Mouse (Mus musculus): ENCODE measurements around the gene Satb1.
A peak's percentile ranks its signal among the peaks of the same experiment; 100 is the strongest.

Satb1 gene

DNA sequence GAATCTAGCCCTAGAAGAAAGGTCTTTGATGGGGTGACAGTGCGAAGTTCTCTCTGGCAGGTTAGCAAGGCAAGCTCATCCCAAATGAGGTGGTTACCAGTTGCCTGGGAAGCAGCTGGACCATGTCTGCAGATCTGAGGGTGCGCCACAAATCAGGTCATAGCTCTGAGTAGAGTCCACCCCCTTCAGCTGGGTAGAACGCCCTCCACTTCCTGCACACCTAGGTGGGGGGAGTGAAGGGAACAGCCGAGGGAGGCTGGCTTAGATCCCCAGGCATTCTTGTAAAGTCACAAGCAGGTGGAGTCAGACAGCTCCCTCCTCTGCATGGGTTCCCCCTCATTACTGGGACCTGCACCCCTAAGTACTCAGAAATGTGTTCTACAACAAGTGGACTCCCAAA lies 6.6 kb downstream of the Satb1 start:
- DNase-seq (ENCODE audit: low spot score in 2 of 2), result no peak

DNA sequence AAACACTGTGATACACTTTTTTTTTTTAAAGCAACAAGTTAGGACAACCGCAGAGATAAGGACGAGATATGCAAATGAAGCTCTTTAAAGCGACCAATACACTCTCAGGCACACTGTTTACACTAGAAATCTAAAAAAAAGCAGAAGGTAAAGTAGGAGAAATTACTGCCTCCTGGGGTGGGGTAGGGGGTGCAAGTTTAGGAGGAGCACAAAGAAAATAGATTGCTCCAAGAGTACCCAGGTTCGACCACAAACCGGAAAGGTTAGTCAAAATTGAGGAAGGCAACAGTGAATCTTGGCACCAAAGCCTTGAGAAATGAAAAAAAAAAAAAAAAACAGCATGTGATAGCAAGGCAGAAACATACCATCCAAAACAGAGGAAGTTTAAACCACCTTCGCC lies 18.8 kb downstream of the Satb1 start:
- DNase-seq (ENCODE audit: low spot score in 2 of 2), result no peak

DNA sequence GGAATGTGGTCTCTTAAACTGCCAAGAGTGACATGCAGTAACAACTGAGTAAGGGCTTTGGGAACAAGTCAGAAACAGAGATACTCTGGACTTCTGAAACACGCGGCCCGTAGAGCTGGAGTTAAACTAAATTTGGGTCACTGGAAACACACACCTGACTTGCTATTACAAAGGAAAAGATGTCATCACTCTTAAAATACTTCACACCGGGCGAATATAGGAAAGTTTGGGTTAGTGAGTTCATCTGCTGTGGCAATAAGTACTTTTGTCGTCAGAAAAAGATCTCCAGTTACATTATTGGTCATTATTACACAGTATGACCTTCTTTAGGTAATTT lies 19.3 kb downstream of the Satb1 start:
- DNase-seq (ENCODE audit: low spot score in 2 of 2), result no peak

GRCm38 (mm10) chr17:51812942-51813783 lies 19.9 kb downstream of the Satb1 start:
- DNase-seq (ENCODE audit: low spot score in 2 of 2), result peak in 1 of 2 experiments; percentile 33

DNA sequence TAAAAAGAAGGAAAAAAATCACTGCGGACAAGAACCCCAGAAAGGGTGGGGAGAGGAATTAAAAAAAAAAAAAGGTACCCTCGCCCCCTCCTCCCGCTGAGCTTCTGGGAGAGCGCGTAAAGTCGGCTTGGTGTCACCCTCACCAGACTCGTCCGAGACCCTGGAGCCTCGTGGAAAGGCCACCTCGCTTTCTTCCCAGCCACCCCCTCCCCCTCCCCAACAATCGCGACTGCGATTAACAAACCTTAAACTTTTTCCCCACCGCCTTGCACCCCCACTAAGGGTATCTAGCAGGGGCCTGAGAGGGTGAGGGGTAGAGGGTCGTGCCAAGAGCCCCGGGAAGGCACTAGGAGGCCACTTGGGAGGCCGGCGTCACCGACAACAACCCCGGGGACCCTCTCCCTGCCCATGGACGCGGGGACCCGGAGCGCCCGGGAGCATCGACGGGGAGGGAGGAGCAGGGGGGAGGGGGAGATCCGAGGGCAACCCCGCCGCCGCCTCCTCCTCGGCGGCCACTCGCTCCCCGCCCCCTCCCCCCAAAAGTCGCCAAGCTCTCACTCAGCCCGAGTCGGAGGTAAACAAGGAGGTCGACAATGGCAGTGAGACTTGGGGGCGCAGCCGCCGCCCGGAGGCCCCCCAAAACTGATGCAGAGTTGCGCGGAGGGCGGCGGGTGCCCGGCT lies 20.7 kb downstream of the Satb1 start:
- DNase-seq (ENCODE audit: low spot score in 2 of 2), result no peak

DNA sequence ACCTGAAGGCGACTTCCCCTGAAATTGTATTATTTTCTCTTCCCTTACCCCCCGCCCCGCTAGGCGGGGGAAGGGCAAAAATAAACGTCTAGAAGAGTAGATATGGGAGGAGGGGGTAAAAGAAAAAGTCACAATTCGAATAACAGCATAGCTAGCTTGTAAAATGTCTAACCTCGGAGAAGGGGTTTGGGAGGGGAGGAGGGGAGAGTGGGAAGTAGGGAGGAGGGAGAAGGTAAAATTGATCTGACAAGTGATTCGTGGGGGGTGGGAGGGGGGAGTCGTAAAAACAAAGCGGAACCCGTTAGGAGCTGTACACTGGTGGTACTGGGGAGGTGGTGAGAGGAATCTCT lies 21.2 kb downstream of the Satb1 start:
- no peak for DNase-seq (ENCODE audit: low spot score in 2 of 2)

- no peak for DNase-seq (ENCODE audit: low spot score in 2 of 2)
Observed at GRCm38 (mm10) chr17:51811086-51811868, 21.8 kb downstream of the Satb1 start.

- DNase-seq (ENCODE audit: low spot score in 2 of 2), result no peak
Observed at GRCm38 (mm10) chr17:51807429-51807828, 25.7 kb downstream of the Satb1 start.

DNA sequence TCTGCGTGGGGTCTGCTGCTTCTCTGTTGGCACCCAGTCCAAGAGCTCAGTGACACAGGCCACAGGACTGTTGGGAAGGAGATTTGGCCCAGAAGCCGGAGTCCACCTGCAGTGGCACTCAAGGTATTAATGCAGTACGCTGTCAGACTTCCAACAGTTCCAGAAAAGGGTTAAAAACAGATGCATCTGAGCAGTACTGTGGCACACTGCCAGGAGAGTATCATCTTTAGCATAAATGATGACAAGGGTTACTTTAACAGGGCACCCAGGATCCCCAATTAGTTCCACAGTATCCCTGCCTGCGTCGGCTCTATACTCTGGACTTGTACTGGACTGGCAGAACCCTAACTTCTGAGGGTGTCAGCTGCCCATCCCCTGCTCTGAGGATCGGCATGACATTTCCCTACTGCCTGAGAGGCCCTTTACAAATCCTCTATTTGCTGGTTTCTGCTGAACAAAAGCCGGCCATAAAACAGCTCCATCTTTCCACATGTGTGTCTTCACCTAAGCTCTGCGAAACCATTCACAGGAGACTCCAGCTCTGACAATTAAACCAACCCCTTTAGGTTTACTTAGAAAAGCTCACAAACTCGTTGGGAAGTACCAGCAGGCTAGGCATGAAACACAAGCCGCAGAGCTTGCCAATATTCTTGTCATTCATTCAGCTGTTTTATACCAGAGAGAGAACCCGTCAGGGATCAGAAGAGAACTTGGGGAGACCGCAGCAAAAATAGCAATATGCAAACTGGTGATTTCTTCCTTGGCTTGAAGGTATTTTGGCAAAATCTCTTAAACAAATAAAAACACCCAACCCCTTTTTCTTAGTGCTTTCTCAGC lies 26.7 kb downstream of the Satb1 start:
- peak; percentile 35 to 44 for DNase-seq (ENCODE audit: low spot score in 2 of 2)

DNA sequence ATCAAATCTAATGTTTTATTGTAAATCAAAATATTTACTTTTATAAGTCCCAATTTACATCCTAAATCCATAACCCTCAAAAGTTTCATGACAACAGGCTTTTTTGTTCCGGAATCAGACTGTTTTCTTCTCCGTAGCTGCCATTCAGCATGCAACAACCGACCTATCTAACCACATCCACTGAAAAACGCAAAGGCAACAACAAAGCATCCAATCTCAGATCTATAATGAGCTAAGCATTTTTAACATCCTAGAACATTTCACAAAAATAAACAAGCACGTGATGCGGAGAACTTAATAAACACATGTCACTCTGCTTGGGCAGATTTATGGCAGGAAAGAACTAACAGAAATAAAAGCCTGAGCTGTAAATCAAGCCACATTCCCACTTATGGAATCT lies 32.9 kb downstream of the Satb1 start:
- no peak for DNase-seq (ENCODE audit: low spot score in 2 of 2)

DNA sequence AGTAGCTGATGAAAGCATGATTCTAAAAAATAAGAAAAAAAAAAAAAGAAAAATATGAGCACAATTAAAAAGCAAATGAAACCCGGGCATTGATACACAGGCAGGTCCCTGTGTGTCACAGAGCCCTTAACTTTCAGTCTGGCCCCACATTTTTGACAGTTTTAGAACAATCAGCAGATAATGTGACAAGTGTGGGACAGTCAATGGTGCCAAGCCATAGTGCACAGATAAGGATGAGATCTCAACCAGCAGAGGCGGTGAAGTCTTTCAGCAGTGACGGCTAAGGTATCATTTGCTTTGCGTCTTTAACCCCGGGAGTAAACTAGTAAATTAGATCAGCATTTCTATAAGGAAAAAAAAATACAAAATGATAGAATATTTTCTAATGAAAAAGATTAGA lies 36.6 kb downstream of the Satb1 start:
- DNase-seq (ENCODE audit: low spot score in 2 of 2), result no peak

- no peak for DNase-seq (ENCODE audit: low spot score in 2 of 2)
Observed at GRCm38 (mm10) chr17:51791226-51791625, 41.9 kb downstream of the Satb1 start.

DNA sequence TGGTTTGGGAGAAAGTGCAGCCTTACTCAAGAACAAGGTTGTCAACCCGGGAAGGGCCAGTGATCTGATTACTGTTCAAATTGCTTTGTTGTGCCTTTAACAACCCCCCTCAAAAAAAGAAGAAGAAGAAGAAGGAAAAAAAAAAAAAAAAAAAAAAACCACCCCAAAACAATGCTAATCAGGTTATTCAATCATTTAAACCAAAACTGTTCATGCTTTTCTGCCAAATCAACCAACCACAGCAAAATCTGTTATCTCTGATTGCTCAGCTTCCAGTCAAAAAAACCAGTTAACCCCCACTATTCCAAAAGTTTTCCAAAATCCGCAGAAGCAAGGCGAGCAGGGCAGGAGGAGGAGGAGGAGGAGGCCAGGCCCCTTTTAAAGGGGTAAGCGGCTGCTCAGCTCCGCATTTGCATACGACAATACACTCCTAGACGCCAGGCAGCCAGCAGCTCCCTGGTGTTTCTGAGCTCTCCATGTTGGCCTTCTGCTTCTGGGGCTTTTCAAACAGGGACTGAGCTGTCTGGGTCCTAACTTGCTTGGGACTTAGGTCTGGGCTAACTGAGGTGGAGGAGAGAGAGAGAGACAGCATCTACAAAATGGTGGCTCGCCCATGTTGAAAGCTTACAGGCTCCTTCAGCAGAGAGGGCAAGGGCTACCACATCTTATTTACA lies 42.6 kb downstream of the Satb1 start:
- DNase-seq (ENCODE audit: low spot score in 2 of 2), result no peak

GRCm38 (mm10) chr17:51789777-51790176 lies 43.3 kb downstream of the Satb1 start:
- DNase-seq (ENCODE audit: low spot score in 2 of 2), result no peak

DNA sequence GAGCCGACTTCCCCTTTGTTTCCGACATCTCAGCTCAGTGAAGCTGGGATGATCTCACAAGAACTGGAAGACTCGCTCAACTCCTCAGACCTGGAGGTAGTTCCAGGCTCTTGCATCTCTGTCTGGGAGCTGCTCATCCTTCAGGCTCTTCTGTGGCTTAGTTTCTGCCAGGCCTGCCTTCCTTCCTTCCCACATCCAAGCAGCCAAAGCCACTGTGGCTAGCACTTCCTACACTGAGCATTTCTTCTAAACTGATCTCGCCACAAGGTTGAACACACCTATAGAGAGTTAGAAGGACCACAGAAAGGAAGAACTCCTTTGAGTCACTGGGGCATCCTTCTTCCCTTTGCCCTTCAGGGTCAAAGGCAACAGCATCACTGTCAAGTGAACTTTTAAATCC lies 44.0 kb downstream of the Satb1 start:
- DNase-seq (ENCODE audit: low spot score in 2 of 2), result no peak

DNA sequence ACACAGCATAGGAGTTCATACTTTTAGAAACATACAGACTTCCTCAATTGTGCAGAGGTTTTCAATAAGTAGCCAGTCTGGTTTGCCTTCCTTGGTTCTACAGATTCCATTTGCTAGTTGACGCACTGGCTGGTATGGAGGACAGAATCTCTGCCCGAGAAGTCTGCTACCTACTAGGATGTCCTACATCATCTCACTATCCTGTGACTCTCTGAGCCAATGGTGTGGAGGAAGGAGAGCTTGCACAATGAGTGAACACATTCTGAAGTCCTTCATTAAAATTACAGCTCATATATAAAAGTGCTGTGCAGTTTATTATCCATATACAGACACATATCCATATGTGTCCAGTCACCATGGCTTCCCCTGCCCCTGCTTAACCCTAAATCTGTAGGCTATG lies 45.1 kb downstream of the Satb1 start:
- DNase-seq (ENCODE audit: low spot score in 2 of 2), result no peak

DNA sequence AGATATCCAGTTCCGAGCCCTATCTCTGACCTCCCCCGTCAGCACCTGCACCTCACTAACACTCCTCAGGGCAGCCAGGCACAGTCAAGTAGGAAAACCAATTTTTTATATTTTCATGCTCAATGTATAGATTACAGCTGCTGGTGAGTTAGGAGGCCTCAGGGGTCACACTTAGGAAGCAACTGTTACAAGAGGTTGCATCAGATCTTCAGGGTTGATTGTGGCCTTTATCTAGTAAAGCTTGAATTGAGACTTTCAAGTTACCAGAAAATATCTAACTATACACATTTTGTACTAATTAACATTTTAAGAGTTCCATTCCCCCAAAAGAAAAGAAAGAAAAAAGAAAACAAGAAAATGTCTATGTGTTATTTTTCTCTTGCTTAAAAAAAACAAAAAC lies 47.0 kb downstream of the Satb1 start:
- DNase-seq (ENCODE audit: low spot score in 2 of 2), result no peak

DNA sequence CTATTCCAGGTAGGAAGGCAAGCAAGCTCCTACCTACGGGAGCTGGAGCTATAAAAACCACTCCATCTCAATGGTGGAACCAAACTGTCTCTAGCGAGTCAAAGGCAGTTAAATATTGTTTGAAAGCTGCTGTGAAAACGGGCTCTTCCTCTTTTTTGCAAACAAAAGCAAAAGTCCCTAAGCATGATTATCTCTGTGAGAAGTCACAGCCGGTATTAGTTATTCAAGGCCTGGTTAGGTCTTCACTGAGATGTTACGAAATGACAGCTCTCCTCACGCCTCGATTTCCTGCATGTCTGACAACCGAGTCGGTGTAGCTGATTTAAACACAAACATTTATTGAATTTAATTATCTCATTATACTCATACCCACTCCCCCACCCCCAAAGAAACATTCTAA lies 48.2 kb downstream of the Satb1 start:
- no peak for DNase-seq (ENCODE audit: low spot score in 2 of 2)

DNA sequence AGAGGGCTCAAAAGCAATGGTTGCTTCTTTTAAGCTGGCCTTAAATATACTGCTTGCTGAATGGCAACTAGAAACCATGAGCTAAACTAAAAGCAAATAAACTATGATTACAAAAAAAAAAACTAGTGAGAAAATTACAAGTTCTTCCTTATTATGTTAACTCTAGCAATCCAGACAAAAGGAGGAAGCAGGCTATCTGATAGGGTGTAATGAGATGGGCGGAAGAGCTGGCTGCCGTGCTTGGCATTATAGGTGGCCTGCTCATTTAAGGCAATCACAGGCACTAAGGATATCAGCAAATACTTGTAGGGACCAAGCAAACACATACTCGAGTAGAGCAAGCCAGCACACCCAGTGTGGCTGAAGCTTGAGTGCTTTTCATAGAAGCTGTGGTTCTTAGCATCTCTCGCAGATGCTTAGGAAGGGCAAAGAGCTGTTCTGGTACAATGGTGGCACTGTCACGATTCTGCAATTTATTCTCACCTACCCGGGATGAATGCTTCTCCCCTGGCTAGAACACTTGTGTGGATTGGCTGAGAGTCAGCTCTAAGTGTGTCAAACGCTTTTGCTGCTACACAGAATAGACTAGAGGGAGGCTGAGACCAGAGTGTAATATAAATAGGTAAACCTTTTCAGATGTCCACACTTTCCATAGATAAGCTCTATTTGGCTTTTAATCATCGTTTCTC lies 49.4 kb downstream of the Satb1 start:
- DNase-seq (ENCODE audit: low spot score in 2 of 2), result peak in 1 of 2 experiments; percentile 15

DNA sequence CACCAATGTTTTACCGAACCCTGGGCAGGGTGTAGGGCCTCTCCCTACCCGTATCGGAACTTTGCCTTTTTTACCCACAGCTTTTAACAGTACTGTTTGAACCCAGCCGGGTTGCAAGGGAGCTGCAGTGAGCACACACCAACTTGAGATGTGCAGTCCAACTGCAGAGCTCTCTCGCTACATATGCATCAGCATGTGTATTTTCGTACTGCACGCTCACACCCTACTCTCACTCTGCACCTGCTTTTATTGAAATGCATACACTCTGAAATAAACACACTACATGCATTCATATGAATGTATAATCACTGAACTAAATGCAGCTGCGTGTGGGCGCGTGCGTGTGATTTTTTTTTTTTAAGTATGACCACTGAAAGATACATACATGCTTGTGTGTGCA lies 53.1 kb downstream of the Satb1 start:
- no peak for DNase-seq (ENCODE audit: low spot score in 2 of 2)

- DNase-seq (ENCODE audit: low spot score in 2 of 2), result no peak
Observed at GRCm38 (mm10) chr17:51778961-51779360, 54.1 kb downstream of the Satb1 start.
